Mouse (Mus musculus) cerebellum, adult 9-11 months (tissue): ENCODE results near the gene Cacfd1.

Experiments
- DNase-seq: peaks from one replicate; pipeline ENCODE4 v3.0.0; 2022

Gene Cacfd1

DNA sequence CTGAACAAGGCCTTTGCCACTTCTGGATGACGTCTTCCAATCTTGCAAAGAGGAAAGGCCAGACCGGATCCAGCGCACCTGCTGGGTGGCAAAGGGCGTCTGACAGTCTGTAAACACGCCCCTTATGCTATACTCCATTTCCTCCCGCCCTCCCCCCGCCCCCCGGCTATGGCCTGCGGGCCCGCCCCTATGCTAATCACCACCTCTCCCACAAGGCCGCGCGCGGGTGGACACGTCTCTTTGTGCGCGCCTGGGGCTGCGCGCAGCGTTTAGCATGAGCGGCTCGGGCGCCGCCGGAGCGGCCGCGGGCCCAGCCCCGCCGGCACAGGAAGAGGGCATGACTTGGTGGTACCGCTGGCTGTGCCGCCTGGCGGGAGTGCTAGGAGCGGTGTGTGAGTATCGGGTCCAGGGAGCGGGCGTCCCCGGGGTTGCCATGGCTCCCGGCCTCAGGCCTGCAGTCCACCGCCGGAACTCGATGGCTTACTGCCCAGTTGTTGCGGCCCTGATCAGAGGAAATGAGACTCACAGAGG, at the start of gene Cacfd1:
Gene Cacfd1, plus strand, starts transcription at position 213 of the 531 bp plus-strand sequence.
- peak; percentile 89 for DNase-seq

DNA sequence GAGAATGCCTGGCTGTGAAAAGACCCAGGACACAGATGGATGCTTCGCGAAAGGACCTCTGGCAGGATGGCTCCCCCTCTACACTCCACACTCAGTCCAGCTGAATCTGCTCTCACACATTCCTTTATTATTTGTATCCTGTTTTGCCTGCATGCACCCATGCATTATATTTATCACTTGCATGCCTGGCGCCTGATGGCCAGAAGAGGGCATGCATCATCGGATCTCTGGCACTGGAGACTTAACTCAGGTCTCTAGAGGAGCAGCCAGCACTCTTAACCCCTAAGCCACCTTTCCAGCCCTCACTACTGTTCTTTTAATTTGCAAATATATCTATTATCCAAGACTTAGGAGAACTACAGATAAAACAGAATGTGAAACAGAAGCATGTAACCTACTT, 49.0 kb upstream of the Cacfd1 start:
- no peak for DNase-seq

DNA sequence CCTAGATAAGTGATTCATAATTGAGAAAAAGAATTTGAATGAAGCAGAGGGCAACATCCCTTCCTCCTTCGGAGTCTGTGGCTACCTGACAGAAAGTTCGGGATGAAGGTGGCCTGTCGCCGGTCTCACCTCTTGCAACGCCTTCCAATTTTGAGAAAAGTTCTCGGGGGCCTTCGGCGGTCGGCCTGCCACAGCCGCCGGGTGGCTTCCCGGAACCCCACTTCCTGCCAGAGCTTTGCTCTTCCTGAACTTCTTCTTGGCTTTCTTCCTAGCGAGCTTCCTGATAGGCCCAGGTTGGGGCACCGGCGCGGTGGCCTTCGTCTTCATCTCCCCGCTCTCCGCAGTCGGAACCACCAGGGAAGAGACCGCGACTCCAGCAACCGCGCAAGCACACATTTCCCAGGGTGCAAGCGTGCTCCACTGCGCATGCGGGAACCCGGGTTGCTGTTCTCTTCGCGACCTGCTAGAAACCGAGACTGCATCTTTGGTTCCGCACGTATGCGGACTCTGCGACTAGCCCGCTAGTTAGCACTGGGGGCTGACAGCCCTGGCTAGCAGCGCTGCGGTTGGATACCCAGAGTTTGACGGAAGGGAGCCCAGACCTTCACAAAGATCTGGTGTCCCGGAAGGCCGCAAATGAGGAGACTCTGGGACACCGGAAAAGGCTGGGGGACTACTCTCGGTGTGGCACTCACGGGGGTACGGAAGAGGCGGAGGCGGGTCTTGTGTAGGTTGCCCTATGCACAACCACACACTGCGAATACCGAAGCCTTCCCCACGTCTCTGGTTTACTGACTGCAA, 45.6 kb upstream of the Cacfd1 start, which contains the start of gene Rexo4:
Gene Rexo4, minus strand, starts transcription at position 464 of the 801 bp plus-strand sequence.
- peak; percentile 95 for DNase-seq

DNA sequence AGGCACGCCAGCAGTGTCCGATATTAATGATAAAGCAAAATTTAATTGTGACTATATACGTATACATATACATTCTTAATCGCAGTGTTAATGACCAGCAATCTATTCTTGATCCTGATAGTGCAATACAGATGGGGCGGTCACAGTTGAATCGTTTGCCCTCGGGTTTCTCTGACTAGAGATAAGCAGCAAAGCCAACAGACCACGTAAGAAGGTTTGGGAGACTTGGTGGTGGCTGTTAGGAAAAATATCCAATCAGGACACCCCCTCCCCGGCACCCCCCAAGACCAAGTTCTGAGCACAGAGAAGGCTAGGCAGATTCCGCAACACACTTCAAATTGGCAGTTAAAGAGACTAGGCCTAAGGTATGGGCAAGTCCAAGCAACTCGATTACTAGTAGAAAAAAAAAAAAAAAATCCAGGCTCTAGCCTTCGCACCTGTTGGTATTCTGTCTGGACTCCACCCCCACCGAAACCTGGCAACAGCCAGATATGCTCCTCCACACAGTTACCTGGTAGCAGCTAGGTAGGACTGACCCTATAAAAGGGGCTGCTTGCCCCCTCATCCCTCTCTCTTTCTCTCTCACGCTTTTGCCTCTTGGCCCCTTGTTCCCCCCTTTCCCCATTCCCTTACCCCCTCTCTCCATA, 44.9 kb upstream of the Cacfd1 start:
- DNase-seq = no peak

DNA sequence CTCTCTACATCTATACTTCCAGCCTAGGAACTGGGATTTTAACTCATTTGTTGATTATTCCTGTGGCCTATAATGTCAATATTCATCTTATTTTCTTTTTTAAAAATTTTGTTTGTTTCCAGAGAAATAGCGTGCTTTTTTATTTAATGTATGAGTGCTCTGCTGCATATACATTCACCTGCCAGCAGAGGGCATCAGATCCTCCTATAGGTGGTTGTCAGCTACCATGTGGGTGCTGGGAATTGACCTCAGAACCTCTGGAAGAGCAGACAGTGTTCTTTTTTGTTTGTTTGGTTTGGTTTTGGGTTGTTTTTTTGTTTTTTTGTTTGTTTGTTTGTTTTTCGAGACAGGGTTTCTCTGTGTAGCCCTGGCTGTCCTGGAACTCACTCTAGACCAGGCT, 42.5 kb upstream of the Cacfd1 start:
- no peak for DNase-seq

- no peak for DNase-seq
These were observed 36.6 kb upstream of the Cacfd1 start, which contains the start of gene Adamts13 for GRCm38 (mm10) chr2:26973116-26973515. TSS of gene Adamts13 (plus strand) at chr2:26973416.

DNA sequence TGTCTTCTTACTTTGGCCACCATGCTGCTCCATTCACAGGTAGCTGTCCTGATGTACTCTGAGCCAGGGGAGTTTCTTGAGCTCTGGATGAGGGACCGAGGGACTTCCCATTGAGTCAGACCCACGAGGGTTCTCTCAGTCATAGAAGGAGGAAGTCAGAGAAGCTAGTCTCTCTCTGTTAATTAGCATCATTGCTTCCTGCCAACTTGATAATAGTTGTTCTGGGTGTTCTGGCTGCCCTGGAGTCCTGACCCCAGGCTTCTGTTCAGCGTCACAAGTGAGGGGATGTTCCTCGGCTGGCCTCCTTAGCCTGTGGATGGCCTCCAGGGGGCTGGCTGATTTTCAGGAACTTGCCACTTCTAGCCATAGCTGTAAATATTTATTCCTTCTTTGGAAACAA, 35.8 kb upstream of the Cacfd1 start:
- DNase-seq = no peak

DNA sequence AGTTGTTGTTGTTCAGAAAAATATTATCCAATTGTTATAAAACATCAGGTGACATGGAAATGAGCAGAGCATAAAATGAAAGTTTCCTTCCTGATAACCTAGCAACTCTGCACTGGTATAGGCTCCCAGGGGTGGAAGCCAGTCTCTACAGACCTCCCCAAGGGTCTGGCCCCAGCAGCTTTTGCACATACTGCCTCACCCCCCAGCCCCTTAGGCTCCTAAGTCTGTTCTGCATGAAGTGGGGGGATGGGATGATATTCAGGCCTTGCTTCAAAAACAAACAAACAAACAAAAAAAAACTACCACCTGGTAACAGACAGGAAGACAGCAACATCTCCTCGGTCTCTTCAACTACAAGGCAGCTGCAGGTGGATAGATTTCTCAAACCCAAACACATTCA, 29.4 kb upstream of the Cacfd1 start:
- DNase-seq = no peak

DNA sequence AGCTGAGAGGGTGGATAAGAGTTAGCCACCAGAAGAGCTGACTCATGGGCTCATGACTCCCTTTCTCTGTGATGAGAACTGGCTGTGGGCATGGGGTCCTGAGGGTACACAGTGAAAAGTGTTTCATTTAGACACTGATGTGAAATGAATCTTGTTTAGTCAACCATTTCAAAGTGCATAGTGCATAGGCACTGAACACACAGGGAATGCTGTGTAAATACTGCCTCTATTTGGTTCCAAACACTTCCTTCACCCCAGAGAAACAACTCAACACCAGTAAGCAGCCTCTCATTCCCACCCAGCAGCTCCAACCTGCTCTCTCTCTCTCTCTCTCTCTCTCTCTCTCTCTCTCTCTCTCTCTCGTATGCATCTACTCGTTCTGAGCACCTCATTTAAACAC, 25.5 kb upstream of the Cacfd1 start:
- no peak for DNase-seq

DNA sequence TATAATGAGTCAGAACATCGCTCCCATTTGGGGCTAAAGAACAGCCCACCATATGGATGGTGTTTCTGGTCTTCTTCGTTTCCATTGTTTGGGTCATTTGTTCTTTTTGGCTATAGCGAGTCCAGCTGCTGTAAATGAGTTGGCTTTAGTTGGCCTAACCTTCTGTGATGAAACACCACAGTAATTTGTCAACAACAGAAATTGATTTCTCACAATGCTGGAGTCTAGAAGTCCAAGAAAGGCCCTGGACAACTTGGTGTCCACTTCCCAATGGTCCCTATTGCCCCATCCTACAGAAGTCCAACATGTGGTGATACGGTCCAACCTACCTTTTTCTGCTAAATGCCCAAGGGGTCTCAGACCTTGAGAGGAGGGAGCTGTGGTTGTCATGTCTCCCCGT, 25.1 kb upstream of the Cacfd1 start:
- DNase-seq = no peak

DNA sequence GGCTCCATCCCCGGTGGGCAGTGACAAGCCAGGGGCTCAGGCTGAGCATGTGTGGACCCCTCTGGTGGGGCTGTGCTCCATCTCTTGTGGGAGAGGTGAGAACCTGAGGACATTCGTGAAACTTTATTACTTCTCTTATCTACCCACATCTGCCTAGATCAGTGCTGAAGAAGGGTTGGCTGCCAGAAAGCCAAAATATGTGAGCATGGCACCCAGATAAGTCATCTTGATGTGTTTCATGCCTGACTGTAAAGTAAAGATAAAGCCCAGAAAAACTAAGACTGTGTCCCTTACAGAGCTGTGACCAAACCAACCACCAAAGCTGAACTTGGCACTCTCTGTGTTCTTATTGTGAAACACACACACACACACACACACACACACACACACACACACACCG, 15.8 kb upstream of the Cacfd1 start:
- DNase-seq = no peak

DNA sequence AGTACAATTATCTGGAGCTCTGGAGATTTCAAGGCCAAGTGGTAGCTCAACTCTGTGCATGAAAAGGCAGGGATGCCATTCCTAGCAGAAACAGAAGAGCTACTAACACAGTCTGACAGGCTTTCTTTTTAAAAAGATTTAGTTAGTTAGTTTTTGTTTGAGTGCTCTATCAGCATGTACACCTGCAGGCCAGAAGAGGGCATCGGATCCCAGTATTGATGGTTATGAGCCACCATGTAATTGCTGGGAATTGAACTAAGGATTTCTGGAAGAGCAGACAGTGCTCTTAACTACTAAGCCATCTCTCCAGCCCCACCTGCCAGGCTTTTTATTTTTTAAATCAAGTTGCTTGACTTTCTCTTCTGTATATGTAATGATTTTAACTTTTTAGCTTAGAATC, 12.2 kb upstream of the Cacfd1 start:
- DNase-seq = no peak

DNA sequence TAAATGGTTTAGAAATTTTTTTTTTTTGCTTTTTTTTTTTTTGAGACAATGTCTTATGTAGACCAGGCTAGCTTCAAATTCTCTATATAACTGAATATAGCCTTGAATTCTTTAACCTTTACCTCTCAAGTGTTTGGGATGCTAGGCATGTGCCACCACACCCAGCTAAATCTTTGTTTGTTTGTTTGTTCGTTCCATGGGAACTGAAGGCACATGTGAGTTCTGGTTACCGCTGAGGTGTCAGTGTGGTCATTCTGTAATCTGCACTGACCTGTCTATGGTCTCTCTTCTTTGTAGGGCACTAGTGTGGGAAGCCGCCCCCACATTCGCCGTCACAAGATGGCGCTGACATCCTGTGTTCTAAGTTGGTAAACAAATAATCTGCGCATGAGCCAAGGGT, 11.7 kb upstream of the Cacfd1 start:
- no peak for DNase-seq

DNA sequence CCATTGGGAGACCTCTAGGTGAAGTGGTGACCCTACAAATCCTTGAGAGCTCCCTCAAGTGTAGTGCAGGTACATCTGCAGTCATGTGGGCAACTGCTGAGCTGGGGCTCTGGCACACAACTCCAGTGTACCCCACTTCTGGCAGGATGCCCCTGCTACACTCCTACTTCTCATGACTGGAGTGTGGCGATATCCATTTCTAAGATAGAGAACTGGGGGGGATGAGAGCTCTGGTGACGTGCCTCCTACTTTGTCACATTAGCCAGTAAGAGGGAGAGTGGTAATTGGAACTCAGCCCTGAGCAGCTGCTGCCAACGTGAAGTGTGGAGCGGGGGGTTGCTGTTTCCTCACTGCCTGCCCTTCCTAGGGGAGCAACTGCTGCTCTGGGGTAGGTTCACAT, 3.5 kb upstream of the Cacfd1 start:
- DNase-seq = no peak

DNA sequence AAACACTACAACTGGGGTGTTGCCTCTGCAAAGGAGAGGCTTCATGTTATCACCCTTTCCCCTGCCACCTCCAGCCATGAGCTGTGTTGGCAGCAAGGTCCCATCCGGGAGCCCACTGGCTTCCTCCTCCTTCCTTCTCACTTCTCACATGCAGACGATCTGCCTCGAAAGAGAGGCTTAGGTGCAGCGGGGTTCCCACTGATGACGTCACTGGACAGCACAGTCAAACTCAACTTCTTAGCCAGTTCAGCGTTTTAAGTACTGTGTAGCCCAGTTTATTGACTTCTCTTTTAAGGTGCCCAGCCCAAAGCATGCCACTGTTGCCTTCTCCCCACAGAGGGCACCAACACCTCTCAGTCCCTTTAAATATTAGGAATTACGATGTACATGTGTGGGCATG, 2.0 kb upstream of the Cacfd1 start:
- DNase-seq = no peak

DNA sequence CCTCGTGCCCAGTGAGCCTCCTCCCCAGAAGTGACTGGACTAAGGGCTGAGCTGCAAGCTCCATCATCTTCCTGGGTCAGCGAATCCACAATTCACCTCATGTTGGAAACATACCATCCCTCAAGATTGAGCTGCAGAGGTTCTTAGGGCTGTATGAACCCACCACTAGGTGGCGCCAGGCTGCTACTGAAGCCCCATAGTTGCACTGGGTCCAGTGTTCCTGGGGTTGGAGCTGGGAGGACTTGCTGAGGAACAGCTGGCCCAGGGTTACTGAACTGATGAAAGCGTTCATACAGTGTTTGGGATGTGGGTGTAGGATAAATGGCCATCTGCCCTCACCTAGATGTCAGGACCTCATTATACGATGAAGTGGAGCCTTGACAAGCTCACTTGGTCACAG, 8.1 kb downstream of the Cacfd1 start:
- peak; percentile 61 for DNase-seq

DNA sequence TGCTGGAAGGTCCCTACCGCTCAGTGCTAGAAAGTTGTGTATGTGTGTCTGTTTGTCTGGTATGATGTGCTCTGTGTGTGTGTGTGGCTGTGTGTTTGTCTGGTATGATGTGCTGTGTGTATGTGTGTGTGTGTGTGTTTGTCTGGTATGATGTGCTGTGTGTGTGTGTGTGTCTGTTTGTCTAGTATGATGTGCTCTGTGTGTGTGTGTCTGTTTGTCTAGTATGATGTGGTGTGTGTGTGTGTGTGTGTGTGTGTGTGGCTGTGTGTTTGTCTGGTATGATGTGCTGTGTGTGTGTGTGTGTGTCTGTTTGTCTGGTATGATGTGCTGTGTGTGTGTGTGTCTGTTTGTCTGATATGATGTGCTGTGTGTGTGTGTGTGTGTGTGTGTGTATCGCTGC, 9.8 kb downstream of the Cacfd1 start:
- no peak for DNase-seq

GRCm38 (mm10) chr2:27021103-27021502, 11.4 kb downstream of the Cacfd1 start:
- DNase-seq = peak; percentile 46

- no peak for DNase-seq
These were observed 12.9 kb downstream of the Cacfd1 start for GRCm38 (mm10) chr2:27022612-27023011.

DNA sequence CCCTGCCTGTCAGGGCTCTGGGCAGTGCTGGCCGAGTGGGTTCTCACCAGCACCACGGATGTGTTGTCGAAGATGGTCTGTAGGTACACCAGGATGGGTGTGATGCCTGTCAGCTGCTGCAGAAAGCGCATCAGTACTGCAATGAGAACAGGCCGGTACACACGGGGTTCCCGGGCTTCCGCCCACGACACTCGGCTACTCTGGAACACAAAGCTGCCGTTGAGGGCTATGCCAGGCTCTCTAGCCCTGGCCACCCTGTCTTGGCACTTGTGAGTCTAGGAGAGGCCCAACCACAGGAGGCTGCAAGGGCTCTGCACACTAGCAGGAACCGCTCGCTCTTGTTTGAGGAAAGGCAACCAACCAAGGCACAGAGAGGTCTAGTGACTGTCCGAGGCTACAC, 14.4 kb downstream of the Cacfd1 start:
- DNase-seq = peak; percentile 28

GRCm38 (mm10) chr2:27025545-27025944, 15.8 kb downstream of the Cacfd1 start:
- no peak for DNase-seq

DNA sequence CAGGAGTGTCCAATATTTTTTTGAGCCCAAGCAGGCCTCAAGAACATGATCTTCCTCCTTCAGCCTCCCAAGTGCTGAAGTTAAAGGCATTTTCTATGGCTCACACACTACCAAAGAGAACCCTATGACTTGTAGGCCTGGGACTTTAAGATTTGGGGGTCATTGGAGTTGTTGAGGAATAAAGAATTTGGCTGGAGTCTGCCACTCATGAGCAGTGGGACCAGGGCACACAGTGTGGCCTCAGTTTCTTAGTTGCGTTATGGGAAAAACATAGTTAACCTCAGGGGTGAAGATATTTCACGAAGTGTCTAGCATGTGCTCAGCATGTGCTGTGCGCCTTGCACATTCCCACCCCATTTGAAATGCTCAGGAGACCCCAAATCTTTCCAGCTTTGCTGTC, 16.6 kb downstream of the Cacfd1 start:
- DNase-seq = no peak

DNA sequence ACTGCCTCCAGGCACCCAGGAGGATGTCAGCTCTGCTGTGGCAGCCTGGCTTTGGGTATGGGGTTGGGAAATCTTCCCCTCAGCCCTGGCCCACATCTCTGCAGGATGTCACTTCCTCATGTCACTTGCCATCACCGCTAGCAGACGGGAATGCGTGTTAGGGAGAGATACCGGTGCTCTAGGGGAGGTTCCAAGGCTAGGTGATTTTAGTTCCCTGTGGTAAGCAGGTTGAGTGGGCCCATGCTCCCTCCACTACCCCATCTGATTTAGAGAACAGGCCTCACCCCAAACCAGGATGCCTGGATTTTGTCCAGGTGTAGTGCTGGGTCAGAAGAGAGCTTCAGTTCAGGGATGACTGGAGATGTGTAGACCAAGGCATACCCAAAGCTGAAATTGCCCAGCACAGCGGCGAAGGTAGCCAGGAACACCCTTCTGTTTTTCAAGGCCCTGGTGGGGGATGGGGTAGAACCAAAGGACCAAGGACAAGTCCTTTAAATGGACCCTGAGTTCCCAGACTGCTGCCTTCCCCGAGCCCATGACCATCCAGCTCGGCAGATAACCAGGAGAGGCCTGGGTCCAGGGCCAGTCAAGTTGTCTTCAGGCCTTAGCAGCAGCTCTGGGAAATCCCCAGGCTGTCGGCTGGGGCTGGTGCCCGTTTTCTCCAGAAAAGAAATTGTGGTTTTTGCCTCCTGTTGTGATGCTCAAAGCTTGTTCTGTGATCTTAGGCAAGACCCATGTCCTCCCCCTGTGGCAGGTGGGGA, 17.3 kb downstream of the Cacfd1 start:
- peak; percentile 70 for DNase-seq
